Mouse (Mus musculus): ENCODE data around the gene Otop2. TPM values are rescaled to one million over a fixed set of nuclear protein-coding genes. Genes with fewer than 3 reads are reported as not detected.

Gene Otop2
- polyA plus RNA-seq, 1 experiment from 2014 or later = not detected

- no peaks in the 10 kb centered on the region for H3K9me3 ChIP-seq (ENCODE audit: low read length)
- H3K4me2 ChIP-seq (ENCODE audit: low read depth, low read length) = peak overlapping the region; percentile 92
- peaks cover 33% of the 10 kb centered on the region for H3K4me1 ChIP-seq (ENCODE audit: insufficient read depth)
- H3K4me3 ChIP-seq (ENCODE audit: low read depth, low read length) = peak overlapping the region; percentile 61; the same call in 1 of the 2 replicates
- TF ChIP-seq CTCF (IDR thresholded peaks at IDR 0.05; ENCODE audit: low read depth) (no peak), EP300 (IDR thresholded peaks at IDR 0.05; ENCODE audit: low read depth) (no peak)
- H3K27me3 ChIP-seq (ENCODE audit: insufficient read depth, low read length) = no peaks in the 10 kb centered on the region
- DNase-seq (no peak), ATAC-seq (no peak)
- H3K27ac ChIP-seq (ENCODE audit: low read depth) = peak overlapping the region; percentile 93; the same call in 1 of the 2 replicates
- H3K9ac ChIP-seq (replicated peaks) = no peak overlapping the region
- H3K36me3 ChIP-seq (replicated peaks; ENCODE audit: insufficient read depth, low read length) = no peaks in the 10 kb centered on the region
- whole genome bisulfite sequencing (ENCODE audit: insufficient replicate concordance) = 76% methylated on average over 6 of the region's 6 CpGs
Observed at GRCm38 (mm10) chr11:115278176-115278575, 28.8 kb upstream of the Otop2 start.

- ATAC-seq (no peak), DNase-seq (no peak)
- Histone ChIP-seq H3K4me2 (ENCODE audit: low read depth, low read length) (no peak overlapping the region), H3K27ac (ENCODE audit: low read depth) (no peak overlapping the region), H3K27me3 (ENCODE audit: insufficient read depth, low read length) (no peaks in the 10 kb centered on the region), H3K36me3 (replicated peaks; ENCODE audit: insufficient read depth, low read length) (0 out of 2 replicates have a peak, but pooled peaks cover 3% of the 10 kb centered on the region), H3K4me1 (ENCODE audit: insufficient read depth) (peaks cover 27% of the 10 kb centered on the region), H3K9me3 (ENCODE audit: low read length) (no peaks in the 10 kb centered on the region), H3K4me3 (ENCODE audit: low read depth, low read length) (no peak overlapping the region), H3K9ac (replicated peaks) (no peak overlapping the region)
- no peak for TF ChIP-seq EP300 (IDR thresholded peaks at IDR 0.05; ENCODE audit: low read depth)
- TF ChIP-seq CTCF (IDR thresholded peaks at IDR 0.05; ENCODE audit: low read depth) = no peak
- 46% methylated on average over 1 of the region's 1 CpGs for WGBS (ENCODE audit: insufficient replicate concordance)
Observed at GRCm38 (mm10) chr11:115279726-115280125, 27.2 kb upstream of the Otop2 start.

- ATAC-seq = no peak
- H3K9me3 ChIP-seq (ENCODE audit: low read length) = no peaks in the 10 kb centered on the region
- H3K27ac ChIP-seq (ENCODE audit: low read depth) = no peak overlapping the region
- no peak overlapping the region for H3K4me3 ChIP-seq (ENCODE audit: low read depth, low read length)
- TF ChIP-seq EP300 (IDR thresholded peaks at IDR 0.05; ENCODE audit: low read depth) (no peak), CTCF (IDR thresholded peaks at IDR 0.05; ENCODE audit: low read depth) (no peak)
- DNase-seq = no peak
- no peak overlapping the region for H3K9ac ChIP-seq (replicated peaks)
- no peak overlapping the region for H3K4me2 ChIP-seq (ENCODE audit: low read depth, low read length)
- 69% methylated on average over 8 of the region's 8 CpGs for WGBS (ENCODE audit: insufficient replicate concordance)
- peaks cover 10% of the 10 kb centered on the region for H3K4me1 ChIP-seq (ENCODE audit: insufficient read depth)
- H3K36me3 ChIP-seq (replicated peaks; ENCODE audit: insufficient read depth, low read length) = 0 out of 2 replicates have a peak, but pooled peaks cover 6% of the 10 kb centered on the region
- no peaks in the 10 kb centered on the region for H3K27me3 ChIP-seq (ENCODE audit: insufficient read depth, low read length)
Observed at GRCm38 (mm10) chr11:115282295-115282694, 24.7 kb upstream of the Otop2 start.

- WGBS (ENCODE audit: insufficient replicate concordance) = 83% methylated on average over 8 of the region's 8 CpGs
- peaks cover 5% of the 10 kb centered on the region for H3K4me1 ChIP-seq (ENCODE audit: insufficient read depth)
- H3K27ac ChIP-seq (ENCODE audit: low read depth) = no peak overlapping the region
- H3K27me3 ChIP-seq (ENCODE audit: insufficient read depth, low read length) = no peaks in the 10 kb centered on the region
- H3K4me2 ChIP-seq (ENCODE audit: low read depth, low read length) = no peak overlapping the region
- no peak overlapping the region for H3K9ac ChIP-seq (replicated peaks)
- H3K9me3 ChIP-seq (ENCODE audit: low read length) = no peaks in the 10 kb centered on the region
- no peak for ATAC-seq
- H3K4me3 ChIP-seq (ENCODE audit: low read depth, low read length) = no peak overlapping the region
- no peak for DNase-seq
- H3K36me3 ChIP-seq (replicated peaks; ENCODE audit: insufficient read depth, low read length) = 0 out of 2 replicates have a peak, but pooled peaks cover 6% of the 10 kb centered on the region
- TF ChIP-seq CTCF (IDR thresholded peaks at IDR 0.05; ENCODE audit: low read depth) (no peak), EP300 (IDR thresholded peaks at IDR 0.05; ENCODE audit: low read depth) (no peak)
Observed at GRCm38 (mm10) chr11:115282723-115283485, 24.1 kb upstream of the Otop2 start.

GRCm38 (mm10) chr11:115283486-115283765 is 23.5 kb upstream of the Otop2 start:
- Histone ChIP-seq H3K9me3 (ENCODE audit: low read length) (no peaks in the 10 kb centered on the region), H3K4me1 (ENCODE audit: insufficient read depth) (peaks cover 2% of the 10 kb centered on the region; the same call in 1 of the 2 replicates), H3K36me3 (replicated peaks; ENCODE audit: insufficient read depth, low read length) (0 out of 2 replicates have a peak, but pooled peaks cover 6% of the 10 kb centered on the region), H3K4me3 (ENCODE audit: low read depth, low read length) (no peak overlapping the region), H3K27me3 (ENCODE audit: insufficient read depth, low read length) (no peaks in the 10 kb centered on the region), H3K9ac (replicated peaks) (no peak overlapping the region), H3K4me2 (ENCODE audit: low read depth, low read length) (no peak overlapping the region), H3K27ac (ENCODE audit: low read depth) (no peak overlapping the region)
- DNase-seq (no peak), ATAC-seq (no peak)
- TF ChIP-seq CTCF (IDR thresholded peaks at IDR 0.05; ENCODE audit: low read depth) (no peak), EP300 (IDR thresholded peaks at IDR 0.05; ENCODE audit: low read depth) (no peak)
- 73% methylated on average over 9 of the region's 9 CpGs for whole genome bisulfite sequencing (ENCODE audit: insufficient replicate concordance)

- no peaks in the 10 kb centered on the region for H3K27me3 ChIP-seq (ENCODE audit: insufficient read depth, low read length)
- DNase-seq = no peak
- H3K36me3 ChIP-seq (replicated peaks; ENCODE audit: insufficient read depth, low read length) = 0 out of 2 replicates have a peak, but pooled peaks cover 6% of the 10 kb centered on the region
- no peak for ATAC-seq
- H3K4me1 ChIP-seq (ENCODE audit: insufficient read depth) = peaks cover 2% of the 10 kb centered on the region; the same call in 1 of the 2 replicates
- 84% methylated on average over 12 of the region's 12 CpGs for WGBS (ENCODE audit: insufficient replicate concordance)
- no peak overlapping the region for H3K4me3 ChIP-seq (ENCODE audit: low read depth, low read length)
- TF ChIP-seq CTCF (IDR thresholded peaks at IDR 0.05; ENCODE audit: low read depth) (no peak), EP300 (IDR thresholded peaks at IDR 0.05; ENCODE audit: low read depth) (no peak)
- H3K27ac ChIP-seq (ENCODE audit: low read depth) = no peak overlapping the region
- no peaks in the 10 kb centered on the region for H3K9me3 ChIP-seq (ENCODE audit: low read length)
- no peak overlapping the region for H3K4me2 ChIP-seq (ENCODE audit: low read depth, low read length)
- H3K9ac ChIP-seq (replicated peaks) = no peak overlapping the region
Observed at GRCm38 (mm10) chr11:115283891-115284620, 22.9 kb upstream of the Otop2 start.
